Mouse (Mus musculus) cerebellum, adult 2 months (tissue): ENCODE measurements around the gene Olfr332. TPM values are rescaled to one million over a fixed set of nuclear protein-coding genes. Genes with fewer than 3 reads are reported as not detected.
"Not testable (repeated sequence)": the region's sequence is repeated elsewhere in the genome, so short reads cannot be mapped to it uniquely, and the experiment has no call there.

Experiments
- DNase-seq, 2 experiments: peaks; one replicate each; pipeline ENCODE4 v3.0.0; 2021
- H3K27ac ChIP-seq: fragments of 200-500 bp; 2 replicates; pipeline ENCODE4 v1.5.1; 2012; ENCODE audit warnings: low read length, control low read depth, inconsistent platforms; ENCODE audit not compliant: insufficient read depth
- H3K27me3 ChIP-seq: fragments of 200-500 bp; 2 replicates; pipeline ENCODE4 v1.6.1; 2012; ENCODE audit warnings: inconsistent platforms, mild to moderate bottlenecking, low read length, moderate library complexity; ENCODE audit not compliant: control insufficient read depth, insufficient read depth
- H3K4me1 ChIP-seq: fragments of 200-500 bp; 2 replicates; pipeline ENCODE4 v1.6.1; 2011; ENCODE audit warnings: low read length; ENCODE audit not compliant: control insufficient read depth, insufficient read depth
- H3K4me3 ChIP-seq: fragments of 200-500 bp; replicated peaks from 2 replicates; pipeline ENCODE3; 2011; ENCODE audit warnings: mild to moderate bottlenecking, low read depth, low read length, control low read depth; ENCODE audit not compliant: insufficient read depth
- CTCF ChIP-seq: fragments of 200-500 bp; IDR thresholded peaks from 2 replicates; pipeline ENCODE4 v1.5.1; 2011; ENCODE audit warnings: low read depth, mild to moderate bottlenecking, control low read depth, low read length, moderate library complexity, borderline replicate concordance; ENCODE audit not compliant: insufficient read depth
- POLR2A ChIP-seq: fragments of 200-500 bp; IDR thresholded peaks from 2 replicates; pipeline ENCODE4 v1.6.1; 2011; ENCODE audit warnings: low read length, control low read depth, borderline replicate concordance; ENCODE audit not compliant: insufficient read depth
- WGBS: fragments of 180-500 bp; shearing (Covaris S2); methylation state at CpG from one replicate; pipeline ENCODE4 v1.1.7; 2018; 5-methylcytosine and 5-hydroxymethylcytosine counted together
- polyA plus RNA-seq: library from polyadenylated mRNA; depleted of rRNA; stranded (reverse); fragments of >200 nt; gene quantifications from 2 replicates; pipeline ENCODE4 v1.2.3, GENCODE M21; 2012; rRNA removed

Olfr332 gene
- not detected in 2 replicates for polyA plus RNA-seq

GRCm38 (mm10) chr11:58492455-58492854 is at the start of gene Olfr332:
Gene Olfr332, minus strand, starts transcription at chr11:58492555.
- Histone ChIP-seq H3K27ac (no peak within 1 kb of the TSS), H3K27me3 (no peaks in the 10 kb centered on the region), H3K4me3 (no peak within 1 kb of the TSS), H3K4me1 (no peaks in the 10 kb centered on the region)
- TF ChIP-seq CTCF (no peak), POLR2A (no peak)
- no peak for DNase-seq
- 39% methylated on average over 2 of the region's 2 CpGs for WGBS

GRCm38 (mm10) chr11:58534736-58535135 is 42.4 kb upstream of the Olfr332 start, which contains the start of gene Olfr330:
Gene Olfr330, minus strand, starts transcription at chr11:58534836.
- H3K27ac ChIP-seq, H3K4me1 ChIP-seq, H3K4me3 ChIP-seq, H3K27me3 ChIP-seq, DNase-seq: not testable (repeated sequence)

GRCm38 (mm10) chr11:58519756-58520155 is 27.4 kb upstream of the Olfr332 start:
- not testable (repeated sequence) for H3K4me1 ChIP-seq, H3K27me3 ChIP-seq, H3K27ac ChIP-seq, H3K4me3 ChIP-seq
- 88% methylated on average over 8 of the region's 9 CpGs for WGBS
- peak; percentile 17 to 29 for DNase-seq

- H3K27ac ChIP-seq, H3K4me3 ChIP-seq, H3K27me3 ChIP-seq, H3K4me1 ChIP-seq: not testable (repeated sequence)
- WGBS: 93% methylated on average over 18 of the region's 18 CpGs
- peak; percentile 59 for DNase-seq
Observed at GRCm38 (mm10) chr11:58518916-58519315, 26.6 kb upstream of the Olfr332 start.

- not testable (repeated sequence) for H3K27me3 ChIP-seq, H3K27ac ChIP-seq, H3K4me1 ChIP-seq, H3K4me3 ChIP-seq, DNase-seq
- 87% methylated on average over 19 of the region's 19 CpGs for WGBS
Observed at GRCm38 (mm10) chr11:58509058-58509457, 16.7 kb upstream of the Olfr332 start.

GRCm38 (mm10) chr11:58502472-58502871 is 10.1 kb upstream of the Olfr332 start, which contains the start of gene Olfr331:
Gene Olfr331, minus strand, starts transcription at chr11:58502572.
- H3K4me1 ChIP-seq, DNase-seq, H3K27me3 ChIP-seq, H3K4me3 ChIP-seq, H3K27ac ChIP-seq: not testable (repeated sequence)

- TF ChIP-seq CTCF: no peak
- no peak for TF ChIP-seq POLR2A
- Histone ChIP-seq H3K27ac (no peak overlapping the region), H3K4me1 (no peaks in the 10 kb centered on the region), H3K27me3 (no peaks in the 10 kb centered on the region), H3K4me3 (no peak overlapping the region)
- 29% methylated on average over 3 of the region's 3 CpGs for WGBS
- DNase-seq: no peak
Observed at GRCm38 (mm10) chr11:58499290-58499689, 6.9 kb upstream of the Olfr332 start.

GRCm38 (mm10) chr11:58498761-58499160 is 6.4 kb upstream of the Olfr332 start:
- 82% methylated on average over 9 of the region's 9 CpGs for WGBS
- DNase-seq: no peak
- Histone ChIP-seq H3K27ac (no peak overlapping the region), H3K4me3 (no peak overlapping the region), H3K4me1 (no peaks in the 10 kb centered on the region), H3K27me3 (no peaks in the 10 kb centered on the region)
- TF ChIP-seq POLR2A: no peak
- no peak for TF ChIP-seq CTCF

GRCm38 (mm10) chr11:58462170-58462569 is 30.2 kb downstream of the Olfr332 start, which contains the start of gene Olfr30:
Gene Olfr30, minus strand, starts transcription at chr11:58462270.
- DNase-seq: no peak
- Histone ChIP-seq H3K27me3 (no peaks in the 10 kb centered on the region), H3K27ac (no peak within 1 kb of the TSS), H3K4me3 (no peak within 1 kb of the TSS), H3K4me1 (no peaks in the 10 kb centered on the region)
- TF ChIP-seq POLR2A: no peak
- TF ChIP-seq CTCF: no peak
